37 mouse cellular contexts compared by ENCODE assay signal in genomic region chr15:82582621-82583020, GRCm38 (mm10). TPM values are rescaled to one million over a fixed set of nuclear protein-coding genes. Genes with fewer than 3 reads are reported as not detected.
DNase-seq lines count a peak whose midpoint lies in the region.
"Had no signal": no experiment of that assay in that cellular context is flagged by ENCODE, and none has a peak within 500 bp of the region (broad histone marks: within the 10 kb centered on the region; RNA-seq: fewer than 3 reads in every experiment).

No protein-coding gene starts in this region.

- no peaks in the 10 kb centered on the region for H3K36me3 ChIP-seq in hindbrain, embryonic 10.5 days
- H3K36me3 ChIP-seq: embryonic facial prominence, embryonic 13.5 days; heart, embryonic 10.5 days; limb, embryonic 12.5 days; liver, embryonic 13.5 days; neural tube, embryonic 15.5 days had no signal

- 90% methylated on average over 9 of the region's 9 CpGs for WGBS in hindbrain, embryonic 10.5 days

- no peak overlapping the region for H3K27ac ChIP-seq in hindbrain, embryonic 10.5 days
- H3K27ac ChIP-seq: embryonic facial prominence, embryonic 13.5 days; heart, embryonic 10.5 days; hindbrain, postnatal 0 days; limb, embryonic 12.5 days; liver, embryonic 13.5 days; neural tube, embryonic 15.5 days had no signal

- no peaks in the 10 kb centered on the region for H3K27me3 ChIP-seq in hindbrain, embryonic 10.5 days (ENCODE audit: insufficient read depth, poor library complexity, severe bottlenecking)
- H3K27me3 ChIP-seq: embryonic facial prominence, embryonic 13.5 days; limb, embryonic 12.5 days; liver, embryonic 13.5 days; neural tube, embryonic 15.5 days had no signal

- no peak overlapping the region for H3K4me3 ChIP-seq in hindbrain, embryonic 10.5 days
- H3K4me3 ChIP-seq: embryonic facial prominence, embryonic 13.5 days; erythroblast, embryonic 14.5 days; heart, embryonic 10.5 days; limb, embryonic 12.5 days; liver, embryonic 13.5 days; neural tube, embryonic 15.5 days had no signal

- DNase-seq in heart, adult 11 months = peak; percentile 85
- no peak for DNase-seq in heart, postnatal 4 days
- DNase-seq in urinary bladder, adult 18-20 months (ENCODE audit: low spot score in 2 of 2) = peak; percentile 39 to 51
- no peak for DNase-seq in urinary bladder, postnatal 10 days (ENCODE audit: low spot score)
- peak; percentile 72 to 80 for DNase-seq in kidney, postnatal 25 days
- DNase-seq in left cerebral cortex, postnatal 36 days (ENCODE audit: low spot score in 2 of 2) = no peak
- no peak for DNase-seq in hindbrain, embryonic 10.5 days (ENCODE audit: low spot score)
- DNase-seq: cerebellum, adult 11-12 months; cerebellum, postnatal 36 days; embryo, embryonic 11 days; layer of hippocampus, postnatal 36 days; liver, embryonic 13.5 days; lung, adult 2 months; lung, postnatal 14 days; right cerebral cortex, adult 18-20 months; thymus, postnatal 14 days had no signal

- intact Hi-C loops in left cerebral cortex, postnatal 36 days (cut with DNase I) = no loop called here

- H3K4me1 ChIP-seq in hindbrain, embryonic 10.5 days (replicated peaks) = no peaks in the 10 kb centered on the region
- H3K4me1 ChIP-seq: embryonic facial prominence, embryonic 13.5 days; heart, embryonic 10.5 days; limb, embryonic 12.5 days; liver, embryonic 13.5 days; neural tube, embryonic 15.5 days had no signal

- H3K9me3 ChIP-seq in hindbrain, embryonic 10.5 days = no peaks in the 10 kb centered on the region
- H3K9me3 ChIP-seq: embryonic facial prominence, embryonic 13.5 days; heart, embryonic 10.5 days; limb, embryonic 12.5 days; liver, embryonic 13.5 days; neural tube, embryonic 15.5 days had no signal

RNA-seq across cellular contexts. Expression of gene Cyp2d12, which starts 27.7 kb away (rescaled TPM):
- total RNA-seq in heart, postnatal 4 days (2021) = not detected
- total RNA-seq in left cerebral cortex, postnatal 36 days (2021) = not detected
- not detected in 2 replicates for polyA plus RNA-seq in hindbrain, embryonic 10.5 days (2016; fragmentation: Nextera tagmentation; extraction: Ambion mirVana)
- total RNA-seq: adrenal gland, adult 18-20 months; gastrocnemius, adult 8-10 months; hematopoietic stem cell, adult 5-6 weeks; hindbrain, postnatal 0 days; layer of hippocampus, adult 8-10 months; layer of hippocampus, postnatal 36 days; left cerebral cortex, postnatal 10 days; megakaryocyte progenitor cell, adult 5-6 weeks had no signal
- polyA plus RNA-seq: CD4-positive, CD25-positive, alpha-beta regulatory T cell, adult 4 months; embryonic facial prominence, embryonic 13.5 days; erythroblast, embryonic 14.5 days; forebrain, embryonic 14.5 days; gonadal fat pad, adult 2 months; heart, embryonic 10.5 days; heart, embryonic 16.5 days; hindbrain, postnatal 0 days; intestine, embryonic 16.5 days; limb, embryonic 12.5 days; liver, embryonic 13.5 days; lung, adult 2 months; midbrain, embryonic 11.5 days; neural tube, embryonic 15.5 days; small intestine, adult 2 months; stomach, embryonic 16.5 days had no signal

RNA-seq across cellular contexts. Expression of gene Cyp2d34, which starts 38.1 kb away (rescaled TPM):
- not detected for total RNA-seq in heart, postnatal 4 days (2021)
- not detected for total RNA-seq in left cerebral cortex, postnatal 36 days (2021)
- not detected in 2 replicates for polyA plus RNA-seq in hindbrain, embryonic 10.5 days (2016; fragmentation: Nextera tagmentation; extraction: Ambion mirVana)
- total RNA-seq: adrenal gland, adult 18-20 months; adrenal gland, postnatal 4 days; gastrocnemius, adult 8-10 months; hematopoietic stem cell, adult 5-6 weeks; hindbrain, postnatal 0 days; layer of hippocampus, adult 8-10 months; layer of hippocampus, postnatal 36 days; left cerebral cortex, postnatal 10 days; megakaryocyte progenitor cell, adult 5-6 weeks had no signal
- polyA plus RNA-seq: CD4-positive, CD25-positive, alpha-beta regulatory T cell, adult 4 months; embryonic facial prominence, embryonic 13.5 days; erythroblast, embryonic 14.5 days; forebrain, embryonic 14.5 days; gonadal fat pad, adult 2 months; heart, embryonic 10.5 days; heart, embryonic 16.5 days; hindbrain, postnatal 0 days; limb, embryonic 12.5 days; liver, embryonic 13.5 days; lung, adult 2 months; midbrain, embryonic 11.5 days; neural tube, embryonic 15.5 days; small intestine, adult 2 months; stomach, embryonic 16.5 days had no signal

Comparison
In these comparisons a context has a peak if more than half of its experiments do, and no peak if none do; other contexts are left out.
1. DNase-seq: peak in heart, adult 11 months (single experiment), urinary bladder, adult 18-20 months (2 of 2) and kidney, postnatal 25 days (2 of 2); none in heart, postnatal 4 days (single experiment), urinary bladder, postnatal 10 days (single experiment), left cerebral cortex, postnatal 36 days (0 of 2) and hindbrain, embryonic 10.5 days (single experiment).